Mouse (Mus musculus): Measurements from ENCODE around the gene H2al1a.
"Not testable (repeated sequence)": the region's sequence is repeated elsewhere in the genome, so short reads cannot be mapped to it uniquely, and the experiment has no call there.

- not testable (repeated sequence) for TF ChIP-seq POLR2A (IDR thresholded peaks at IDR 0.05; ENCODE audit: low read depth, low read length); CTCF (IDR thresholded peaks at IDR 0.05; ENCODE audit: extremely low read depth, insufficient read depth, insufficient read length, insufficient replicate concordance)
Observed at GRCm38 (mm10) chrX:11298957-11299356, at the start of gene H2al1a.

Data from spleen, adult 2 months (tissue).